Mouse (Mus musculus) layer of hippocampus, postnatal 10 days (tissue): Measurements from ENCODE around the gene Fhl1. TPM values are rescaled to one million over a fixed set of nuclear protein-coding genes. Genes with fewer than 3 reads are reported as not detected.

Experiments used
- DNase-seq, 2 experiments: peaks; one replicate each; pipeline ENCODE4 v3.0.0; 2021; ENCODE audit warnings: low spot score in 2 of 2
- long read RNA-seq: library from polyadenylated mRNA; stranded (forward); transcript quantifications from one replicate; pipeline ENCODE4 v2.0.0, GENCODE M21; 2023
- total RNA-seq, 2 experiments: library from RNA; stranded (reverse); gene quantifications; 2 replicates each; pipeline ENCODE4 v1.2.3; 2021

Gene Fhl1
- 100 to 1,000 TPM; 154 to 160 TPM for total RNA-seq
- long read RNA-seq, transcript Fhl1-201 (7 exons, 2,356 nt): major isoform, 6 of 48 reads
- long read RNA-seq, partial matches to known transcripts: 3 of 48 reads
- long read RNA-seq, other reads (novel, unspliced or antisense): 32 of 48 reads

DNA sequence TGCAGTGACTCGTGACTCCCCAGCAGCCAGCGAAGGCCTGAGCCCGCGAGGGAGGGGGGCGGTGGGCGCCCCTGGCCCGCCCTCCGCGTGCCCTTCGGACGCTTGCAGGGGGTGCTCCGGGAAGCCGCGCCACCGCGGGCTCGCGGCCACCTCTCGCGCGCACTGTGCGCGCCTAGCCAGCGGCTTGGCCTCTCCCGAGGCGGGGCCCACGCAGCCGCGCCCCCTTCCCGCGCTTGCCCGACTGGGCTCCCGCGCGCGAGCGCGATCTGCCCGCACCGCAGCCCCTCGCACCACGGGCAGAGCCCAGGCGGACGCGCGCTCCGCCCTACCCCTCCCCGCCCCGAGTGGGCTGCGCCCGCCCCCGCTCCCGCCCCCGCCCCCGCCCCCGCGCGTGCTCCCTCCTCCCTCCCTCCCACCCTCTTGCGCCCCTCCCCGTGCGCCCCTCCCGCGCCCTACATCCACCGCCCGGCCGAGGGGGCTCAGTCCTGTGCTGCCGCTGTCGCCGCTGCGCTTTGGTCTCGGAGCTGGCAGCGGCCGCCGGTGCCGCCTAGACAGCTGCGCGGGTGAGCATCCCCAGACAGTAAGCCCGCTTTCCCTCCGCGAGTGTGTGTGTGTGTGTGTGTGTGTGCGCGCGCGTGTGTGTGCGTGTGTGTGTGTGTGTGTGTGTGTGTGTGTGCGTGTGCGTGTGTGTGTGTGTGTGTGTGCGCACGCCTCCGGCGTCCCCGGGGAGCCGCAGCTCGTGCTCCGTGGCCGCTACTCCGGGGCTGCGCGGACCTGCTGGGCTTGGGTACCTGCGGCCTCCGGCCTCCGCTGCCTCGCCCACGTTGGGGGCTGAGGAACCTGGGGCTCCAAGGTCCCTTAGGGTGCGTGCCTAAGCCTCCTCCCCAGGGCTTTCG is at the start of gene Fhl1:
Gene Fhl1 (plus strand): TSS at position 482 of the 896 bp plus-strand sequence.
- peak; percentile 51 to 68 for DNase-seq

GRCm38 (mm10) chrX:56682156-56682720 is 49.3 kb upstream of the Fhl1 start:
- DNase-seq: no peak

DNA sequence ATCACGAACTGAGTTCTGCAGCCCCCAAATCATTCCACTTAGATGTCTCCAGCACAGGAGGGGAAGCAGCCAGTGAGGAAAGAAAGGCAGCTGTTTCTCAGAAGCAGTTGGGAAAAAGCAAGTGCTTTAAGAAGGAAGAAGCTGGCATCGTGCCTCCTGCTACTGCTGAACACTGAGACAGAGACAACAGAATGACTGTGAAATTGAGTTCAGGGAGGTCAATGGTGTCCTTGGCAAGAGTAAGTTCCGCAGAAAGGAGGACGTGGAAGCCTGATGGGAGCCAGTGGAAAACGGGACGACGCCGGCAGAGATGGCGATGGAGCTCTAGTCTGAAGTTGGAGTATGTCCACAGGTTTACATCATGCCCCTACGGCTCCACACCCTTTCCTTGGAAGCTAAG is 48.1 kb upstream of the Fhl1 start:
- DNase-seq: peak; percentile 8 to 24

- no peak for DNase-seq
These were observed 39.0 kb upstream of the Fhl1 start for GRCm38 (mm10) chrX:56692554-56692953.

DNA sequence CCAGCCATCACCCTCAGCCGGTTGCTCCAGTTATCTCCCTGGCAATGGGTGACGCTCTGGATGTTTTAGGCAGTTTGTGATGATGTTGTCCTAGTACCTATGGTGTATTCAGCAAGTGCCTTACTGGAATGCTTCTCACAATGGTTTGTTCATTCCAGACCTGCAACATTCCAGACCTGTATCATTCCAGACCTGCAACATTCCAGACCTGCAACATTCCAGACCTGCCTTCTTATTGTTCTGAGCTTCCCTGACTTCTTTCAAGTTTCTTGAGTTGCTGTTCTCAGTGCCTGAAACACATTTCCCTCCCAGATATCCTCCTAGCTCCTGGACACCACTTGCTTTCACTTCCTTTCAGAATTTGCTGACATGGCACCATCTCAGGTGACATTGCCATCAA is 37.0 kb upstream of the Fhl1 start:
- DNase-seq: no peak

GRCm38 (mm10) chrX:56697199-56697780 is 34.3 kb upstream of the Fhl1 start:
- no peak for DNase-seq

DNA sequence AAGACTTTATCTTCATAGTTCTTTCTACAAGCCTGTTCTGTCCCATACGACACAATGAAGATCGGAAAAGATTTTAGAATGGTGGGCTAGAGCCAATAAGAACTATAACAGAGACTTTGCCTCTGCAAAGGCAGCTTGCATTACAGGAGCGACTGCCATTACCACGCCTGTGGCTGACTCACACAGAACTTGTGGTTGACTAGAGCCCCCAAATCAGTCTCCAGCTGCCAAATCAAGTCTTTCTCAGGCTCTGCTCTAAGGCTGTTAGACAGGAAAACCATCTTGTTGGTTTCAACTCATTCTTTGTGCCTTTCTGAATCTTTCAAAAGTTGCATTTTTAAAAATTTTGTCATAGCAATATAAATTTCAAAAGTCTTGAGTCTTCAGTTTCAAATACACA is 33.7 kb upstream of the Fhl1 start:
- DNase-seq: no peak

DNA sequence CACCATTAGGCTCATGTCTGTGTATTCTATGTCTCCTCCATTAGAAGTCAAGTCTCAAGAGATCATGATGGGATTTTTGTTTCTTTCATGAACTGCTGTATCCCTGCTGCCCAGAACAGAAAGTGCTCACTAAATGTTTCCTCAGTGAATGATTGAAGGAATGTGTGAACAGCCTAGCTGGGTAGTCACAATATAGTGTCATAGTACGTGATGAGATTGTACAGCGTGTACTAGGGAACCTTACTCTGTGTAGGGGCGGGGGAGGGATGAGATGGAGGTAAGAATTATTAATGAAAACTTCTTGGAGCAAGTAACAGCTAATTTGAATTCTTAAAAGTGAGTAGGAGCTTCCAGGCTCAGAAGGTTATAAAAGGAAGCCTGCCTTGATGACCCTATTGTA is 30.3 kb upstream of the Fhl1 start:
- no peak for DNase-seq

GRCm38 (mm10) chrX:56703965-56704562 is 27.5 kb upstream of the Fhl1 start:
- no peak for DNase-seq

DNA sequence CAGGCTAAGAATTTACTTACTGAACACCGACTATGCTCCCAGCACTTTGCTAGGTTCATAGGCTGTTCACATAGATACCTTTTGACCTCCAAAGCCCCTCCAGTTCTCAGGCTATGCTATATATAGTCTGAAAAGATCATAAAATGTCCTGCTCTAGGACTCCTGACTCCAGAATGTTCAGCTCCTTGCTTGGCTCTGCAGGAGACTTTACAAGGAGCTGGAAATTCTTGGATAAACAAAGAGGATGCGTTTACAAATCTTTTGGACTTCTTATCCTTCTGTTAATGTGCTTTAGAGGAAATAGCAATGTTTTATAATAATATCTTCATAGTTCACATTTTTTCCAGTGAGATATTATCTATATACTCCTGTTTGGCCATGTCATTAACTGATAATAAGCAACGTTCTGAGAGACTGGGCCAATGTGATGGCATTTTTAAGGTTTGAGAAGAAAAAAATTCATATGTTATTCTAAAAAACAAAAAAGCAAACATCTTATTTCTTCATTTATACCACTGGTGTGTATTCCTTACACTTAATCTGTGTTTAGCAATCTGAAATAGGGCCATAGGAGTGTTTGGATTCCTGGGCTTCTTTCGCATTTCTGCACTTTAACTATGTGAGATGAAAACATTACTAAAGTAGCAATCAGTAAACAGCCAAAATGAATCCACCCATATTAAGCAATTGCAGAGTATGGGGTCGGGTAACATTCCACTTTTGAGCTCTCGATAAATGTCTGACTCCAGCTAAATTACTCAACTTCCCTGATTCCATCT is 22.8 kb upstream of the Fhl1 start:
- DNase-seq: no peak

GRCm38 (mm10) chrX:56710522-56710921 is 21.1 kb upstream of the Fhl1 start:
- no peak for DNase-seq

DNA sequence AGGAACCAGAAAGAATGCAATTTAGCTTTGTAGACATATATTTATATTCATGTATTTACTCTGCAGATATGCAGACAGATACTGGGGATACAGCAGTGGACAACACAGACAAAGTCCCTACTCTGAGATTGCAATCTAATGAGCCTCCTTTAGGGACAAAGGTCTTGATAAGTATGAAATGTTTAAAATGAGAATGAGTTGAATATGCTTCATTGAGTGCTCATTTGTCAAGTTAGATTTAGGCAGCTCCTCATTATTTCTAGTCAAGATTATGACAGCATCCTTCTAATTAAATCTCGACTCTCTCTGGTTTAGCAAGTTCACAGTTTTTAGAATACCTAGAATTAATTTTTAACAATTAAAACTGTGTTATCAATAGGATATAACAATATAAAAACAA is 18.9 kb upstream of the Fhl1 start:
- no peak for DNase-seq

GRCm38 (mm10) chrX:56722559-56722958 is 9.0 kb upstream of the Fhl1 start:
- DNase-seq: no peak

GRCm38 (mm10) chrX:56728507-56728906 is 3.1 kb upstream of the Fhl1 start:
- no peak for DNase-seq

GRCm38 (mm10) chrX:56730828-56731305 is 720 bp upstream of the Fhl1 start:
- DNase-seq: no peak

DNA sequence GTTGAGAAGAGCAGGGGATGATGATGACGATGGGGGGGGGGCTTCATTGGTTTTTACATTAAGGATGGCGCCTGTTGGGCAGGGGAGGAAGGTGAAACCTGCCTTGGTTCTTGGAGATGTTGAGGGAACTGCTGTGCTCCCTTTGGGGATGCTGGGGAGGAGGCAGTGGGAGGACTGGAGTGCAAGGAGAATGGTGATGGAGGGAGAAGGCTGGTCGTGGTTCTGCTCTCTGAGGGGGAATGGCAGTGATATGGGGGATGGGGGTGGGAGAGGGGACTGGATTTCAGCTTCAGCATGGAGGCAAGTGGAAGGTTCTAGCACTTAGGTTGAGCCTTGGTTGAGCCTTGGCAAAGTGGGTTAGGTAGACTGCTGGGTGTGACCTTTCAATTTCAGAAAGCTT is 814 bp downstream of the Fhl1 start:
- DNase-seq: no peak

- DNase-seq: no peak
These were observed 2.8 kb downstream of the Fhl1 start for GRCm38 (mm10) chrX:56734436-56734835.

GRCm38 (mm10) chrX:56736226-56736625 is 4.6 kb downstream of the Fhl1 start:
- no peak for DNase-seq

DNA sequence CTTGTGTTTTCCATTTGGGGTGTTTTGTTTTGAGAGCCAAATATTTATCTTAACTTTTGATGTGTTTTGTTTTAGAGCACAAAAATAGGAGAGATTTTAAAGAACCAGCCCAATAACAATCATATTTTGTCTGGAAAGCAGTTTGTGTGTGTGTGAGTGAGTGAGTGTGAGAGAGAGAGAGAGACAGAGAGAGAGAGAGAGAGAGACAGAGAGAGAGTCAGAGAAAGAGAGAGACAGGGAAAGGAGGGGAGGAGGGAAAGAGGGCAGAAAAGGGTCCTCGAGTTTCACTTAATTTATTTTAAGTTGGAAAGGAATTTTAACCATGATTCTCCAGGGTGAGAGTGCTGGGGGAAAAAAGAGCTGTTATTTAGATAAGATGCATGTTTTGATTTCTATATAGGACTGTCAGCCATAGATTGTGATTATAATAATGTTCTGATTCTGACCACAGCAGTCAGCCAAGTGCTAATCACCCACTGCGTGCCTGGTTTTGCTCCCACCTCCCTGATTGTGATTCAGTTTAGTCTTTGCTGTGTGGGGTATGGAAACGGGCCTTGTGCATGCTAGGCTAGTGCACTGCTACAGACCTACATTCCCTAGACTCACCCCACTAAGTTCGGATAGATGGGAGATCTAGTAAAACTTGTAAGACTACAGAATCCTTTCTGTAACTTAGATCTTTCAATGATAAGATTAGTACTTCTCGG is 6.4 kb downstream of the Fhl1 start:
- no peak for DNase-seq

- no peak for DNase-seq
These were observed 9.8 kb downstream of the Fhl1 start for GRCm38 (mm10) chrX:56741428-56741827.
